Mouse (Mus musculus): ENCODE data around the gene Ttc13. TPM values are rescaled to one million over a fixed set of nuclear protein-coding genes. Genes with fewer than 3 reads are reported as not detected.
A peak's percentile ranks its signal among the peaks of the same experiment; 100 is the strongest.

The Ttc13 gene
- polyA plus RNA-seq, 1 experiment = 39.1 TPM

DNA sequence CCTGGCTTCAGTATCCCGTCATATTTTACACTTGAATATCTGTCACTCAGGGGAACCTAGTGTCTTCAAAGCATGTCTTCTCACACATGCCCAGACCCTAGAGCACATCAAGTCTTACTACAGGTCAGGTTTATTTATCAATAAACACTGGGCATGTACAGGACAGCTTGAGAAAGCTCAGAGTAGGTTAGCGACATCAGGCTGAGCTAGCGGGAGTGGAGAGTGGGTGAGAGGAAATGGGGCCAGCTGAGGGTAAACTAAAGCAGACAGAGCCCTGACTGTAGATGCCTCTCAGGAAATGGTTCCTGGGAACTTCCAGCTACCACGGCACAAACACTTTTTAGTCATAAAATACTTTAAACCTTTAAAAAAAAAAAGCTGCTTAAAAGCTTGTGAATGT, 18.3 kb downstream of the Ttc13 start:
- TF ChIP-seq POLR2A (IDR thresholded peaks at IDR 0.05; ENCODE audit: borderline replicate concordance, insufficient read depth, low read length) = no peak
- TF ChIP-seq CTCF (IDR thresholded peaks at IDR 0.05; ENCODE audit: borderline replicate concordance, insufficient read depth, low read depth, low read length) = no peak
- no peak overlapping the region for H3K27ac ChIP-seq (ENCODE audit: insufficient read depth, low read length)
- H3K4me1 ChIP-seq (ENCODE audit: control insufficient read depth, insufficient read depth, low read length) = peaks cover 19% of the 10 kb centered on the region
- no peak overlapping the region for H3K4me3 ChIP-seq (replicated peaks; ENCODE audit: insufficient read depth, low read depth, low read length)
- no peak for DNase-seq
- 68% methylated on average over 4 of the region's 4 CpGs for WGBS
- H3K27me3 ChIP-seq (ENCODE audit: control insufficient read depth, insufficient read depth, low read length) = no peaks in the 10 kb centered on the region

DNA sequence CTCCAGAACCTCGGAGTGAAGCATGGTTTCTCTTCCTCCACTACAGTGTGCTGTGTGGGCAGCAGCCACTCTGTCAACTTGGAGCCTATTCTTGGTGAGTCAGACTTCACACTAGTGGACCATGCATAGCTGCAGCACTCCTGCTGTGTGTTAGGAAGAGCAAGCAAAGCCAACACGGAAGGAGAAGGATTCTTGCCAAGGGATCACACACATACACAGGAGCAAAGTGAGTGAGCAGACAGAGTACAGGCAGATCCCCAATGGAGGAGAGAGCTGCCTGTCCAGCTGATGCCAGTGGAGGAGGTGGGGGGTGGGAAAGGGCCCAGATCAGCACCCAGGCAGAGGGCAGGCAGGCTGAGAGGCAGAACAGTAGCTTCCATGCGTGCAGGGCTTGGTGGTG, 19.6 kb downstream of the Ttc13 start:
- Histone ChIP-seq H3K4me3 (replicated peaks; ENCODE audit: insufficient read depth, low read depth, low read length) (no peak overlapping the region), H3K27ac (ENCODE audit: insufficient read depth, low read length) (peak overlapping the region; percentile 78), H3K4me1 (ENCODE audit: control insufficient read depth, insufficient read depth, low read length) (peaks cover 19% of the 10 kb centered on the region), H3K27me3 (ENCODE audit: control insufficient read depth, insufficient read depth, low read length) (no peaks in the 10 kb centered on the region)
- 8% methylated on average over 3 of the region's 3 CpGs for WGBS
- TF ChIP-seq POLR2A (IDR thresholded peaks at IDR 0.05; ENCODE audit: borderline replicate concordance, insufficient read depth, low read length) = no peak
- no peak for TF ChIP-seq CTCF (IDR thresholded peaks at IDR 0.05; ENCODE audit: borderline replicate concordance, insufficient read depth, low read depth, low read length)
- peak; percentile 60 to 88 for DNase-seq

DNA sequence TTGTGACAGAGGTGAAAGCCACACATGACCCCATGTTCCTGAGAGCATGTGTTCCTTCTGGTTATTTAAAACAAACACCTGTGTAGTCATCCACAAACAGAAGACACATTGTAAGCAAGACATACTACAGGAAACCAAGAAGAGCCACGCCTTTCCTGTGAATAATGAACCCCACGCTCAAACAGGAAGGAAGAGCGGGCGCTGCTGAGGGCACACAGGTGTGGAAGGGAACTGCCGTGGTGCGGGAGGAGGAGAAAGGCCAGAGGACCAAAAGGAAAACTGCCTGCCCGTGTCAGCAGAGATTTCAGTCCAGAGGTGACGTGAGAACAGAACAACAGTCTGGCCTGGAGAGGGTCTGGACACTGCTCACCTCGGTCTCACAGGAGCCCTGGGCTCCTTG, 20.8 kb downstream of the Ttc13 start:
- Histone ChIP-seq H3K4me3 (replicated peaks; ENCODE audit: insufficient read depth, low read depth, low read length) (no peak overlapping the region), H3K27ac (ENCODE audit: insufficient read depth, low read length) (no peak overlapping the region), H3K4me1 (ENCODE audit: control insufficient read depth, insufficient read depth, low read length) (peaks cover 19% of the 10 kb centered on the region), H3K27me3 (ENCODE audit: control insufficient read depth, insufficient read depth, low read length) (no peaks in the 10 kb centered on the region)
- no peak for TF ChIP-seq POLR2A (IDR thresholded peaks at IDR 0.05; ENCODE audit: borderline replicate concordance, insufficient read depth, low read length)
- no peak for DNase-seq
- 97% methylated on average over 9 of the region's 9 CpGs for WGBS

DNA sequence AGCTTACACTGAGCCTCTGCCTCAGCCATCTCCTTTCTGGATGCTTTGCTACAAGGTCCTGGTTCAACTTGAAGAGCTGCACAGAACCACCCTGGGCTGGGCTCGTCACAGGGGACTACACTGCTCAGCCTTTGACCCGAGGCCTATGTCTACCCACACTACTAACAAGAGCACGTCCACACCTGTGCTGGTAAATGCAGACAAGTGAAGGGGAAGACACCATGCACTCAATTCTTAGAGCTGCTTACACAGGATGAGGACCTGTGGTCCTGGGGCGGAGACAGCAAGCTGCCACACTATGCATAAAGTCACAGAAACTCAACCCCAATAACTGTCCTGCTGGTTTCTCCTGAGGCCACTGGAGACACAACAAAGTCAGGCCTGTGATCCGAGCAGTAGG, 21.5 kb downstream of the Ttc13 start:
- TF ChIP-seq CTCF (IDR thresholded peaks at IDR 0.05; ENCODE audit: borderline replicate concordance, insufficient read depth, low read depth, low read length) = no peak
- no peak for TF ChIP-seq POLR2A (IDR thresholded peaks at IDR 0.05; ENCODE audit: borderline replicate concordance, insufficient read depth, low read length)
- Histone ChIP-seq H3K4me1 (ENCODE audit: control insufficient read depth, insufficient read depth, low read length) (peaks cover 19% of the 10 kb centered on the region), H3K27me3 (ENCODE audit: control insufficient read depth, insufficient read depth, low read length) (no peaks in the 10 kb centered on the region), H3K4me3 (replicated peaks; ENCODE audit: insufficient read depth, low read depth, low read length) (no peak overlapping the region), H3K27ac (ENCODE audit: insufficient read depth, low read length) (no peak overlapping the region)
- no peak for DNase-seq
- 95% methylated on average over 5 of the region's 5 CpGs for WGBS

DNA sequence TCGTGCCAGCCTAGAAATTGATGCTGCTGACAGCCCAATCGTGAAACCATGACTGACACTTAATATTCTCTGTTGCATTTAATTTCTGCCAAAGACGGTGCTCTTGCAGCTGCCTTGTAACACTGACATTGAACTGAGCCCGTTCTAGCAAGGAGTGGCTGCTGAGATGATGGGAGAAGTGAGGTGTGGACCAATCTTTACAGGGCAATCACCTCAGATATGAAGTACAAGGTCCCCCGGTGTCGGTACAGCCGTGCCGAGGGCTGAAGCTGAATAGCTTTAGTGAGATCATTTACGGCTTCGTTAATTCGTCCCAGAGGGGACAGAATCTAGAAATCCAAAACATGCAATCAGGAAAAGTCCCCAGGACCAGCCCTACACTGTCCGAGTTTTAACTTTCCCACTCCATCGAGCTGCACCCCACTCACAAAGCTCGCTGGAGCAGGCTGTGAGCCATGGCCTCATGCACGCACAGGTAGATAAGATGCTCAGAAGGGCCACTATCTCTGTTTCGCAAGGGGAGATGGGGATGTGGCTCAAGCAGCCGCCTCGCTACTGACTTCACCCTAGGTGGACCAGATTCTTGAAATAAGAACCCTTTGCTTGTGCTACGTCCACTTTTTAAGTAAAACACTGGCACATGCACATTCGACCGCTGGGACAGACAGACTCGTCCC, 26.2 kb downstream of the Ttc13 start:
- Histone ChIP-seq H3K4me1 (ENCODE audit: control insufficient read depth, insufficient read depth, low read length) (0 out of 2 replicates have a peak, but pooled peaks cover 8% of the 10 kb centered on the region), H3K27me3 (ENCODE audit: control insufficient read depth, insufficient read depth, low read length) (no peaks in the 10 kb centered on the region), H3K4me3 (replicated peaks; ENCODE audit: insufficient read depth, low read depth, low read length) (no peak overlapping the region), H3K27ac (ENCODE audit: insufficient read depth, low read length) (no peak overlapping the region)
- DNase-seq = no peak
- WGBS = 93% methylated on average over 22 of the region's 22 CpGs
- TF ChIP-seq CTCF (IDR thresholded peaks at IDR 0.05; ENCODE audit: borderline replicate concordance, insufficient read depth, low read depth, low read length) = no peak
- no peak for TF ChIP-seq POLR2A (IDR thresholded peaks at IDR 0.05; ENCODE audit: borderline replicate concordance, insufficient read depth, low read length)

DNA sequence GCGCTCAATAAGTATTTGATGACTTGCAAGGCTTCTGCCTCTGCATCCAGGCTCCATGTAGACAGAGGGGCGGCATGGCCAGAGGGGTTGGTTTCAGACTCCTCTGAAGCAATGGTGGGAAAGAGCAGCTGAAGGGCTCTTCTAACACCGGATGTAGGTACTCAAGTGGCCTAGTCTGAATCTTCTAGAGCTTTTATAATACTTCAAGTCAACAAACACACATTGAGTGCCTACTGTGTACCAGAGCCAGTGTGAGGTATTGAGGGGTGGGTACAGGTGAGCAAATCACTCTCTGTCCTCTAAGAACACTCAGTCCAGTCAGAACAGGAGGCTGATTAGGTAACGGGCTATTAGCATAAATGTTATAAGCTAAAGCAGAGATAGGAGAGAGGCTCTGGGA, 30.1 kb downstream of the Ttc13 start:
- WGBS = 93% methylated on average over 4 of the region's 4 CpGs
- no peak for TF ChIP-seq POLR2A (IDR thresholded peaks at IDR 0.05; ENCODE audit: borderline replicate concordance, insufficient read depth, low read length)
- TF ChIP-seq CTCF (IDR thresholded peaks at IDR 0.05; ENCODE audit: borderline replicate concordance, insufficient read depth, low read depth, low read length) = no peak
- H3K4me1 ChIP-seq (ENCODE audit: control insufficient read depth, insufficient read depth, low read length) = 0 out of 2 replicates have a peak, but pooled peaks cover 8% of the 10 kb centered on the region
- no peak overlapping the region for H3K27ac ChIP-seq (ENCODE audit: insufficient read depth, low read length)
- no peak for DNase-seq
- H3K27me3 ChIP-seq (ENCODE audit: control insufficient read depth, insufficient read depth, low read length) = no peaks in the 10 kb centered on the region
- H3K4me3 ChIP-seq (replicated peaks; ENCODE audit: insufficient read depth, low read depth, low read length) = no peak overlapping the region

DNA sequence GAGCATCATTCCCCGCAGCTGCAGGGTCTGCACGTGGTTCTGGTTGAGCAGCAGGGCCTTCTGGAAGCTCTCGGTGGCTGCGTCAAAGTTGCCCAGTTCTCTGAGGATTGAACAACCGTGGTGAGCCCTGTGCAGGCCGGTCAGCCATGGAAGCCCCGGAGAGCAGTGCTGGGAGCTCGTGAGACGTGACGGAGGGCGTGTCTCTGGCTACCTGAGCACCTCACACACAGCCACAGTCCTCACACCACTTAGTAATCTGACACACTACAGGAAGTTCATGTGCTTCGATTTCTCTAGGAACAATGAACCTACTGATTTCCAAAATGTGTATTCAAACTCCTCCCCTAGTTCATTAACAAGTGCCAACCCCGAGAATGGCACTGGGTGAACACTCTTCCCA, 32.9 kb downstream of the Ttc13 start:
- no peak for DNase-seq
- H3K4me3 ChIP-seq (replicated peaks; ENCODE audit: insufficient read depth, low read depth, low read length) = no peak overlapping the region
- TF ChIP-seq CTCF (IDR thresholded peaks at IDR 0.05; ENCODE audit: borderline replicate concordance, insufficient read depth, low read depth, low read length) = no peak
- TF ChIP-seq POLR2A (IDR thresholded peaks at IDR 0.05; ENCODE audit: borderline replicate concordance, insufficient read depth, low read length) = no peak
- WGBS = 92% methylated on average over 13 of the region's 13 CpGs
- no peak overlapping the region for H3K27ac ChIP-seq (ENCODE audit: insufficient read depth, low read length)
- H3K4me1 ChIP-seq (ENCODE audit: control insufficient read depth, insufficient read depth, low read length) = no peaks in the 10 kb centered on the region
- H3K27me3 ChIP-seq (ENCODE audit: control insufficient read depth, insufficient read depth, low read length) = no peaks in the 10 kb centered on the region

DNA sequence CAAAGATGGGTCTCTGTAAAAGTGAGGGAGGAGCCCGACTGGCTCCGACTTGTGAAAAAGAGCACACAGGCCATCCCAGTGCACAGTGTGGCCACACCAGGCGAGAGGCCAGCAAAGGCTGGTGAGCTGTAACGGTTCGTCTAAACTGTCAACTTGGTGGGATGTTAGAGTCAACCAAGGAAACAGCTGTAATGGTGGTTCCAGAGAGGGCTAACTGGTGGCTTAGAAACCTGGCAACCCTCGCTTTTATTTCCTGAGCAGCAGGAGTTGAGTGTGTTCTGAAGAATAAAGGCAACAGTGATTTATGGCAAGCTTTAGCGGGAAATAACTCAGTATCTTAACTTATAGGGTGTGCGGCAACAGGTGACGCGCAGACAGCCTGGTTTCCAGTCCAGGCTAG, 39.6 kb downstream of the Ttc13 start:
- no peak for TF ChIP-seq POLR2A (IDR thresholded peaks at IDR 0.05; ENCODE audit: borderline replicate concordance, insufficient read depth, low read length)
- no peak for TF ChIP-seq CTCF (IDR thresholded peaks at IDR 0.05; ENCODE audit: borderline replicate concordance, insufficient read depth, low read depth, low read length)
- Histone ChIP-seq H3K4me3 (replicated peaks; ENCODE audit: insufficient read depth, low read depth, low read length) (no peak overlapping the region), H3K27ac (ENCODE audit: insufficient read depth, low read length) (no peak overlapping the region), H3K27me3 (ENCODE audit: control insufficient read depth, insufficient read depth, low read length) (no peaks in the 10 kb centered on the region), H3K4me1 (ENCODE audit: control insufficient read depth, insufficient read depth, low read length) (peaks cover 4% of the 10 kb centered on the region; the same call in 1 of the 2 replicates)
- no peak for DNase-seq
- WGBS = 88% methylated on average over 10 of the region's 10 CpGs
